Mouse (Mus musculus): ENCODE results near the gene Kctd7. TPM values are rescaled to one million over a fixed set of nuclear protein-coding genes. Genes with fewer than 3 reads are reported as not detected.

The Kctd7 gene
- 1.8 TPM for polyA plus RNA-seq (2014; fragmentation: Illumina TruSeq; extraction: RNeasy Lipid Tissue Mini Kit (QIAGEN cat#74804); ENCODE audit: low read depth, low replicate concordance)

DNA sequence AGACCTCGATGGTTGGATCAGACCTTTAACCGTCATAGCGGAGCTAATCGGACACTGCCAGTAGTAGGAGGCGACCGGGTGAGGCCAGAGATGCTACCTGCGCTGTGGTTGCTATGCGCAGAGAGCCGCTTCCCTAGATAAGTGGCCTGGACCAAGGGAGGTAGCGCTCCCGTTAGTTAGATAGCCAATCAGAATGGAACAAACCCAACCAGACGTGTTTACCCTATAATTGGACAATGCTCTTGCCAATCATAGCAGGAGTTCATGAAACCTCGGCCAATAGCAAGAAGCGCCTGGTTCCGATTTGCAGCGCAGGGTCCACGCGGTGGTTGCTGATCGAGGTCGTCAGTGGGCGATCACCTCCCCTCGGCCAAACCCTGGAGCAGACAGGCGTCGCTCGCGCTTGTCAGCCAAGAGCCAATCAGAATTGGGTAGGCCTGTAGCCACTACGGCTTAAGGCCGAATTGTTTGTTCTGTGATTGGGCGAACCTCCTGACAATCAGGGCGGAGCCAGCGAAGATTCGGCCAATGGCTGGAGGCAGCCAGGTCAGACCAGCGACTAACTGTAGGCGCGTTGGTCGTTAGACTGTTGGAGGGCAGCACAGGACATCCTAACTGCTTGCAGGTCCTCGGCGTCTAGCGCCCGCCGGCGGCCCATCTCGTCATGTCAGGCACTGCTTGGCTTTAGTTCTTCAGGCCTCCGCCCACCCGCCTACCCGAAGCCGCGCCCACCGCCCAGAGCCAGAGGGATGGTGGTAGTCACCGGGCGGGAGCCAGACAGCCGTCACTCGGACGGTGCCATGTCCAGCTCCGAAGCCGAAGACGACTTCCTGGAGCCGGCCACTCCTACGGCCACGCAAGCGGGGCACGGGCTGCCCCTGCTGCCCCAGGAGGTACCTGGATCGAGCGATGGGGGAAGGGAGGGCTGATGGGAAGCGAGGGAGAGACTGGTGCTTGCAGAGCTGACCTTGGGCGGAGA lies at the start of gene Kctd7:
Kctd7 (plus strand) TSS at position 528 of the 979 bp plus-strand sequence.

DNA sequence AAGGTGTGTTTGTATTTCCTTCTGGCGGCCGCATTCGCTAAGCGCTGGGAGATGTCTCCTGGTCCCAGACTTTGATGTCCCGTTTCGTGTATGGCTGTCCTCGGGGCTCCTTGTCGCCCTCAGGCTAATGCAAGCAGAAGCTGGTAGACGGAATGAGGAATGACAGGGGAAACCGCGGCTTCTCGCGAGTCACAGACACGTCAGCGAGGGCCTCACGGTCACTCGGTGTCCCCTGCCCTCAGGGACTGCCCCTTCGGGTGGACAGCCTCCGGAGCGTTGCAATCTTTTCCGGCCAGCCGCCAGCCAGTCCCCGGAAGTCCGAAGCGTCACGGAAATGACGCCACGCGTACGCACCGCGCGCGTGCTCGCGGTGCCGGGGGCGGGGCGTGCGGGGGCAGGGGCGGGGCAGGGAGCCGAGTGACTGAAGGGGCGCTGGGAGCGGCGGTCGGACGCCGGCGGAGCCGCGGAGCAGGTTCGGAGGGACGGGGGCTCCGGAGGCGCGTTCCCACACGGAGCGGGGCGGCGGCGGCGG lies 26.8 kb downstream of the Kctd7 start, which contains the start of gene Rabgef1:
Rabgef1 (plus strand) TSS at position 376 of the 532 bp plus-strand sequence.

Other genes with a start within 250 kb of the Kctd7 start
- gene Zbed5, start 249.1 kb upstream of the Kctd7 start, polyA plus RNA-seq (2014; fragmentation: Illumina TruSeq; extraction: RNeasy Lipid Tissue Mini Kit (QIAGEN cat#74804); ENCODE audit: low read depth, low replicate concordance) = 1.4 TPM
- gene Phkg1, start 246.3 kb upstream of the Kctd7 start, polyA plus RNA-seq (2014; fragmentation: Illumina TruSeq; extraction: RNeasy Lipid Tissue Mini Kit (QIAGEN cat#74804); ENCODE audit: low read depth, low replicate concordance) = 0.35 TPM
- gene Nupr1l, start 236.3 kb upstream of the Kctd7 start, polyA plus RNA-seq (2014; fragmentation: Illumina TruSeq; extraction: RNeasy Lipid Tissue Mini Kit (QIAGEN cat#74804); ENCODE audit: low read depth, low replicate concordance) = 2.0 TPM
- gene Vkorc1l1, start 202.9 kb upstream of the Kctd7 start, polyA plus RNA-seq (2014; fragmentation: Illumina TruSeq; extraction: RNeasy Lipid Tissue Mini Kit (QIAGEN cat#74804); ENCODE audit: low read depth, low replicate concordance) = 76.9 TPM
- 17.4 TPM for gene Gusb, start 141.8 kb upstream of the Kctd7 start, polyA plus RNA-seq (2014; fragmentation: Illumina TruSeq; extraction: RNeasy Lipid Tissue Mini Kit (QIAGEN cat#74804); ENCODE audit: low read depth, low replicate concordance)
- 1.8 TPM for gene Asl, start 115.6 kb upstream of the Kctd7 start, polyA plus RNA-seq (2014; fragmentation: Illumina TruSeq; extraction: RNeasy Lipid Tissue Mini Kit (QIAGEN cat#74804); ENCODE audit: low read depth, low replicate concordance)
- gene Crcp, start 115.6 kb upstream of the Kctd7 start, polyA plus RNA-seq (2014; fragmentation: Illumina TruSeq; extraction: RNeasy Lipid Tissue Mini Kit (QIAGEN cat#74804); ENCODE audit: low read depth, low replicate concordance) = 11.4 TPM
- 13.4 TPM for gene Tpst1, start 71.5 kb upstream of the Kctd7 start, polyA plus RNA-seq (2014; fragmentation: Illumina TruSeq; extraction: RNeasy Lipid Tissue Mini Kit (QIAGEN cat#74804); ENCODE audit: low read depth, low replicate concordance)
- gene Rabgef1, start 26.9 kb downstream of the Kctd7 start, polyA plus RNA-seq (2014; fragmentation: Illumina TruSeq; extraction: RNeasy Lipid Tissue Mini Kit (QIAGEN cat#74804); ENCODE audit: low read depth, low replicate concordance) = 46.6 TPM
- 39.8 TPM for gene Tmem248, start 72.2 kb downstream of the Kctd7 start, polyA plus RNA-seq (2014; fragmentation: Illumina TruSeq; extraction: RNeasy Lipid Tissue Mini Kit (QIAGEN cat#74804); ENCODE audit: low read depth, low replicate concordance)
- 155 TPM for gene Sbds, start 110.7 kb downstream of the Kctd7 start, polyA plus RNA-seq (2014; fragmentation: Illumina TruSeq; extraction: RNeasy Lipid Tissue Mini Kit (QIAGEN cat#74804); ENCODE audit: low read depth, low replicate concordance)
- gene Tyw1, start 110.8 kb downstream of the Kctd7 start, polyA plus RNA-seq (2014; fragmentation: Illumina TruSeq; extraction: RNeasy Lipid Tissue Mini Kit (QIAGEN cat#74804); ENCODE audit: low read depth, low replicate concordance) = 2.1 TPM
- not detected for gene Caln1, start 224.6 kb downstream of the Kctd7 start, polyA plus RNA-seq (2014; fragmentation: Illumina TruSeq; extraction: RNeasy Lipid Tissue Mini Kit (QIAGEN cat#74804); ENCODE audit: low read depth, low replicate concordance)
- gene A330070K13Rik, start 239.8 kb downstream of the Kctd7 start, polyA plus RNA-seq (2014; fragmentation: Illumina TruSeq; extraction: RNeasy Lipid Tissue Mini Kit (QIAGEN cat#74804); ENCODE audit: low read depth, low replicate concordance) = not detected